12 mouse cellular contexts compared by ENCODE assay signal in genomic region chr3:126044327-126044726, GRCm38 (mm10).
DNase-seq lines count a peak whose midpoint lies in the region; ATAC-seq and TF ChIP-seq lines count a peak whose summit lies in the region.
"Had no signal": no experiment of that assay in that cellular context is flagged by ENCODE, and none has a peak within 500 bp of the region (broad histone marks: within the 10 kb centered on the region; RNA-seq: fewer than 3 reads in every experiment).

No protein-coding gene starts in this region.

- H3K4me2 ChIP-seq in kidney, embryonic 16.5 days (replicated peaks; ENCODE audit: low read depth, low read length): no peak overlapping the region
- no peak overlapping the region for H3K4me2 ChIP-seq in lung, postnatal 0 days (replicated peaks; ENCODE audit: low read depth, low read length)
- H3K4me2 ChIP-seq in hindbrain, postnatal 0 days (ENCODE audit: low read depth, low read length): no peak overlapping the region
- H3K4me2 ChIP-seq: embryonic facial prominence, embryonic 12.5 days; hindbrain, embryonic 15.5 days; liver, embryonic 11.5 days had no signal

- no peak overlapping the region for H3K4me3 ChIP-seq in kidney, embryonic 16.5 days (ENCODE audit: low read length)
- no peak overlapping the region for H3K4me3 ChIP-seq in lung, postnatal 0 days (ENCODE audit: low read depth, low read length)
- no peak overlapping the region for H3K4me3 ChIP-seq in hindbrain, postnatal 0 days (ENCODE audit: low read length)
- H3K4me3 ChIP-seq: embryonic facial prominence, embryonic 12.5 days; hindbrain, embryonic 15.5 days had no signal

- peak; percentile 87 for ATAC-seq in kidney, embryonic 16.5 days (ENCODE audit: low FRiP score, low TSS enrichment)
- peak; percentile 81 for ATAC-seq in lung, postnatal 0 days
- ATAC-seq in hindbrain, postnatal 0 days: no peak
- no peak for ATAC-seq in megakaryocyte-erythroid progenitor cell, adult 5-6 weeks (replicated peaks; ENCODE audit: low FRiP score, low TSS enrichment, poor library complexity, severe bottlenecking)

- TF ChIP-seq EP300 in lung, postnatal 0 days (IDR thresholded peaks at IDR 0.05): no peak

- H3K4me1 ChIP-seq in kidney, embryonic 16.5 days (ENCODE audit: insufficient read depth, low read length): no peaks in the 10 kb centered on the region
- H3K4me1 ChIP-seq in lung, postnatal 0 days (ENCODE audit: insufficient read depth, low read depth, low read length): no peaks in the 10 kb centered on the region
- H3K4me1 ChIP-seq in hindbrain, postnatal 0 days (ENCODE audit: insufficient read depth, low read length): no peaks in the 10 kb centered on the region
- H3K4me1 ChIP-seq: embryonic facial prominence, embryonic 12.5 days; hindbrain, embryonic 15.5 days had no signal

- H3K36me3 ChIP-seq in kidney, embryonic 16.5 days (ENCODE audit: insufficient read depth, low read length): no peaks in the 10 kb centered on the region
- no peaks in the 10 kb centered on the region for H3K36me3 ChIP-seq in lung, postnatal 0 days (ENCODE audit: insufficient read depth, low read length)
- no peaks in the 10 kb centered on the region for H3K36me3 ChIP-seq in hindbrain, postnatal 0 days (ENCODE audit: insufficient read depth, low read length)
- H3K36me3 ChIP-seq: embryonic facial prominence, embryonic 12.5 days; hindbrain, embryonic 15.5 days had no signal

- no peaks in the 10 kb centered on the region for H3K27me3 ChIP-seq in kidney, embryonic 16.5 days (ENCODE audit: insufficient read depth, low read length)
- H3K27me3 ChIP-seq in lung, postnatal 0 days (replicated peaks; ENCODE audit: insufficient read depth, low read length): no peaks in the 10 kb centered on the region
- H3K27me3 ChIP-seq in hindbrain, postnatal 0 days (ENCODE audit: insufficient read depth, low read length): no peaks in the 10 kb centered on the region
- H3K27me3 ChIP-seq: embryonic facial prominence, embryonic 12.5 days; hindbrain, embryonic 15.5 days had no signal

- 24% methylated on average over 3 of the region's 3 CpGs for WGBS in kidney, embryonic 16.5 days
- 4% methylated on average over 3 of the region's 3 CpGs for WGBS in lung, postnatal 0 days
- 17% methylated on average over 3 of the region's 3 CpGs for WGBS in hindbrain, postnatal 0 days

- H3K9me3 ChIP-seq in kidney, embryonic 16.5 days (ENCODE audit: low read length): no peaks in the 10 kb centered on the region
- no peaks in the 10 kb centered on the region for H3K9me3 ChIP-seq in lung, postnatal 0 days (ENCODE audit: low read length)
- H3K9me3 ChIP-seq in hindbrain, postnatal 0 days (ENCODE audit: low read length): no peaks in the 10 kb centered on the region
- H3K9me3 ChIP-seq: embryonic facial prominence, embryonic 12.5 days; hindbrain, embryonic 15.5 days had no signal

- DNase-seq in kidney, adult 18-20 months: no peak
- DNase-seq in ES-CJ7 (ENCODE audit: low read depth, low spot score) (peak; percentile 11), R1 (ENCODE audit: low read depth, low spot score) (peak; percentile 45)
- DNase-seq in lung, postnatal 0 days (ENCODE audit: low spot score): peak; percentile 62
- no peak for DNase-seq in hindbrain, postnatal 0 days (ENCODE audit: low spot score)
- DNase-seq: gastrocnemius, postnatal 25 days; right cerebral cortex, postnatal 14 days had no signal

- H3K9ac ChIP-seq in kidney, embryonic 16.5 days (replicated peaks; ENCODE audit: low read length): no peak overlapping the region
- H3K9ac ChIP-seq in lung, postnatal 0 days (replicated peaks; ENCODE audit: low read depth): no peak overlapping the region
- H3K9ac ChIP-seq in hindbrain, postnatal 0 days (replicated peaks; ENCODE audit: low read length): no peak overlapping the region
- H3K9ac ChIP-seq: embryonic facial prominence, embryonic 12.5 days; hindbrain, embryonic 15.5 days had no signal

- no peak overlapping the region for H3K27ac ChIP-seq in kidney, embryonic 16.5 days (ENCODE audit: low read length)
- no peak overlapping the region for H3K27ac ChIP-seq in lung, postnatal 0 days (ENCODE audit: low read length)
- H3K27ac ChIP-seq in hindbrain, postnatal 0 days: no peak overlapping the region
- H3K27ac ChIP-seq: embryonic facial prominence, embryonic 12.5 days; hindbrain, embryonic 15.5 days had no signal

- TF ChIP-seq CTCF in lung, postnatal 0 days (IDR thresholded peaks at IDR 0.05): no peak
- no peak for TF ChIP-seq CTCF in hindbrain, postnatal 0 days (IDR thresholded peaks at IDR 0.05; ENCODE audit: low read depth)

Comparison
In these comparisons a context has a peak if more than half of its experiments do, and no peak if none do; other contexts are left out.
1. ATAC-seq: peak in kidney, embryonic 16.5 days (single experiment) and lung, postnatal 0 days (single experiment); none in hindbrain, postnatal 0 days (single experiment) and megakaryocyte-erythroid progenitor cell, adult 5-6 weeks (single experiment).
2. DNase-seq: peak in ES-CJ7 (single experiment), R1 (single experiment) and lung, postnatal 0 days (single experiment); none in kidney, adult 18-20 months (single experiment) and hindbrain, postnatal 0 days (single experiment).